ENCODE assay signal across 18 mouse cellular contexts in the genomic region with DNA sequence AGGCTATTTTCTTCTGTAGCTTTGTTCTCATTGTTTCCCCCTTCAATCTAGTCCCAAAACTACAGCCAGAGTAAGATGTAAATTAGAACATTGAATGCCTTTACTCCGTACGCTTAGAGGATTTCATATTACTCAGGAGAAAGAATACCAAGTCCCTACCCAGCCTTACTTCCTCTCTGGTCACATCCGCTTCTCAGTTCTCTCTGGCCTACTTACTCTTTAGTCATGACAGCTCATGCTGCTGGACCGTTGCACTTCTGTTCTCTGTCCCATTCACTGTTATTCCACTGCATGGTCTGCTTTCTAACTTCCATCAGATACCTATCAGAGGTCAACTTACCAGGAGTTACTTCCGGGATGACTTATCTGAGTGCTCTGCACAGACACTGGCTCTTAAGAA.
DNase-seq lines count a peak whose midpoint lies in the region; ATAC-seq and TF ChIP-seq lines count a peak whose summit lies in the region.
"Had no signal": no experiment of that assay in that cellular context is flagged by ENCODE, and none has a peak within 500 bp of the region (broad histone marks: within the 10 kb centered on the region; RNA-seq: fewer than 3 reads in every experiment).

No protein-coding gene starts in this region.

- ATAC-seq in heart, embryonic 12.5 days (ENCODE audit: insufficient number of reproducible peaks, low FRiP score), result no peak
- ATAC-seq in forebrain, embryonic 14.5 days, result no peak
- ATAC-seq: activated CD4-positive, CD25-positive, alpha-beta regulatory T cell, adult 4 months; forebrain, postnatal 0 days; midbrain, embryonic 13.5 days; Patski had no signal

- no peak overlapping the region for H3K4me2 ChIP-seq in heart, embryonic 12.5 days
- H3K4me2 ChIP-seq in CH12.LX (ENCODE audit: insufficient read depth, low read depth, poor library complexity, severe bottlenecking), result peak overlapping the region; percentile 70
- no peak overlapping the region for H3K4me2 ChIP-seq in forebrain, embryonic 14.5 days (ENCODE audit: low read length)
- H3K4me2 ChIP-seq: embryonic facial prominence, embryonic 12.5 days; limb, embryonic 12.5 days; midbrain, embryonic 13.5 days had no signal

- peak; percentile 89 for DNase-seq in heart, adult 11 months
- DNase-seq in liver, adult 2 months (ENCODE audit: extremely low read depth, low read depth, low spot score), result peak; percentile 24
- no peak for DNase-seq in liver
- peak; percentile 78 for DNase-seq in CH12.LX (ENCODE audit: extremely low read depth)
- DNase-seq in retina, embryonic 14.5 days (ENCODE audit: low spot score), result no peak
- no peak for DNase-seq in forebrain, embryonic 14.5 days (ENCODE audit: low spot score)
- DNase-seq: adrenal gland, postnatal 14 days; cerebellum, adult 2 months; forebrain, postnatal 0 days; right cerebral cortex, adult 18-20 months had no signal

- peaks cover 4% of the 10 kb centered on the region; the same call in 1 of the 2 replicates for H3K36me3 ChIP-seq in heart, embryonic 12.5 days
- H3K36me3 ChIP-seq in liver, adult 2 months (ENCODE audit: control insufficient read depth, insufficient read depth, low read length), result no peaks in the 10 kb centered on the region
- peaks cover 0 to 16% of the 10 kb centered on the region in 2 experiments for H3K36me3 ChIP-seq in CH12.LX (replicated peaks in 1 of 2; ENCODE audit: control insufficient read depth in 1 of 2, insufficient read depth in 1 of 2, low read length in 1 of 2)
- peaks cover 9% of the 10 kb centered on the region for H3K36me3 ChIP-seq in megakaryocyte, embryonic 14.5 days (replicated peaks; ENCODE audit: low read length)
- H3K36me3 ChIP-seq in forebrain, embryonic 14.5 days (ENCODE audit: control insufficient read depth, insufficient read depth, low read length), result no peaks in the 10 kb centered on the region
- H3K36me3 ChIP-seq: embryonic facial prominence, embryonic 12.5 days; midbrain, embryonic 13.5 days had no signal

- no peak overlapping the region for H3K9ac ChIP-seq in heart, embryonic 12.5 days
- H3K9ac ChIP-seq in liver, adult 2 months (ENCODE audit: low read depth, low read length), result no peak overlapping the region
- H3K9ac ChIP-seq in CH12.LX (ENCODE audit: insufficient read depth, low read depth), result peak overlapping the region; percentile 39; the same call in 1 of the 2 replicates
- no peak overlapping the region for H3K9ac ChIP-seq in forebrain, embryonic 14.5 days (ENCODE audit: low read length)
- H3K9ac ChIP-seq: embryonic facial prominence, embryonic 12.5 days; forebrain, postnatal 0 days; limb, embryonic 12.5 days; midbrain, embryonic 13.5 days had no signal

- no peak overlapping the region for H3K4me3 ChIP-seq in heart, embryonic 12.5 days
- no peak overlapping the region for H3K4me3 ChIP-seq in liver, adult 2 months (ENCODE audit: insufficient read depth, low read depth, low read length)
- H3K4me3 ChIP-seq in CH12.LX (replicated peaks in 1 of 3; ENCODE audit: low read depth in 2 of 3, low read length in 2 of 3, poor library complexity in 1 of 3), result no peak overlapping the region
- H3K4me3 ChIP-seq in megakaryocyte, embryonic 14.5 days (replicated peaks), result peak overlapping the region; percentile 56
- no peak overlapping the region for H3K4me3 ChIP-seq in forebrain, embryonic 14.5 days (ENCODE audit: low read depth, low read length)
- H3K4me3 ChIP-seq: embryonic facial prominence, embryonic 12.5 days; hindbrain, embryonic 10.5 days; limb, embryonic 12.5 days; midbrain, embryonic 13.5 days had no signal

- H3K27ac ChIP-seq in heart, embryonic 12.5 days (ENCODE audit: poor library complexity, severe bottlenecking), result no peak overlapping the region
- no peak overlapping the region for H3K27ac ChIP-seq in liver, adult 2 months (replicated peaks; ENCODE audit: insufficient read depth, low read depth, low read length)
- peak overlapping the region; percentile 51 for H3K27ac ChIP-seq in CH12.LX (ENCODE audit: insufficient read depth, low read depth)
- no peak overlapping the region for H3K27ac ChIP-seq in forebrain, embryonic 14.5 days (ENCODE audit: low read depth, low read length)
- H3K27ac ChIP-seq: embryonic facial prominence, embryonic 12.5 days; hindbrain, embryonic 10.5 days; limb, embryonic 12.5 days; midbrain, embryonic 13.5 days had no signal

- TF ChIP-seq POLR2A in liver, adult 2 months (IDR thresholded peaks at IDR 0.05; ENCODE audit: extremely low read depth, insufficient read depth, low read length), result no peak
- peak; percentile 44; the same call in 1 of the 2 replicates for TF ChIP-seq POLR2A in CH12.LX (IDR thresholded peaks at IDR 0.05; ENCODE audit: low read depth, low read length)

- TF ChIP-seq RAD21 in CH12.LX (IDR thresholded peaks at IDR 0.05; ENCODE audit: low read depth, low read length), result no peak

- TF ChIP-seq EP300 in CH12.LX (IDR thresholded peaks at IDR 0.05; ENCODE audit: low read length), result peak; percentile 74

- 68% methylated on average over 5 of the region's 5 CpGs for WGBS in heart, embryonic 12.5 days
- 82% methylated on average over 5 of the region's 5 CpGs for WGBS in liver, adult 2 months
- 75% methylated on average over 5 of the region's 5 CpGs for WGBS in forebrain, embryonic 14.5 days

- in situ Hi-C loops in CH12.LX (cut with MboI; ENCODE audit: low pct_ligation_motif_present, low pct_unique_long_range_greater_than_20kb, low sequenced_read_pairs), result no loop called here

- no peak for TF ChIP-seq CTCF in liver, adult 2 months (IDR thresholded peaks at IDR 0.05; ENCODE audit: low read depth, low read length)
- no peak for TF ChIP-seq CTCF in CH12.LX (conservative IDR thresholded peaks at IDR 0.05 in 1 of 2, IDR thresholded peaks at IDR 0.05 in 1 of 2; ENCODE audit: low read depth in 2 of 2, low read length in 2 of 2)

- peaks cover 11% of the 10 kb centered on the region; the same call in 1 of the 2 replicates for H3K4me1 ChIP-seq in heart, embryonic 12.5 days (replicated peaks)
- no peaks in the 10 kb centered on the region; the same call in none of the 2 replicates for H3K4me1 ChIP-seq in liver, adult 2 months (ENCODE audit: control insufficient read depth, insufficient read depth, low read length)
- H3K4me1 ChIP-seq in CH12.LX (ENCODE audit: control insufficient read depth in 1 of 2, insufficient read depth in 2 of 2), result peaks cover 2 to 33% of the 10 kb centered on the region in 2 experiments
- peaks cover 43% of the 10 kb centered on the region for H3K4me1 ChIP-seq in megakaryocyte, embryonic 14.5 days
- no peaks in the 10 kb centered on the region for H3K4me1 ChIP-seq in forebrain, embryonic 14.5 days (ENCODE audit: control insufficient read depth, insufficient read depth, low read length)
- H3K4me1 ChIP-seq: hindbrain, embryonic 10.5 days; limb, embryonic 12.5 days; midbrain, embryonic 13.5 days had no signal

- no peaks in the 10 kb centered on the region for H3K27me3 ChIP-seq in heart, embryonic 12.5 days (replicated peaks)
- H3K27me3 ChIP-seq in liver, adult 2 months (ENCODE audit: control insufficient read depth, insufficient read depth, low read length), result no peaks in the 10 kb centered on the region
- H3K27me3 ChIP-seq in CH12.LX (replicated peaks), result no peaks in the 10 kb centered on the region
- no peaks in the 10 kb centered on the region for H3K27me3 ChIP-seq in megakaryocyte, embryonic 14.5 days (replicated peaks)
- no peaks in the 10 kb centered on the region for H3K27me3 ChIP-seq in forebrain, embryonic 14.5 days (replicated peaks; ENCODE audit: control insufficient read depth, insufficient read depth, low read length)
- H3K27me3 ChIP-seq: embryonic facial prominence, embryonic 12.5 days; limb, embryonic 12.5 days; midbrain, embryonic 13.5 days; Patski had no signal

- H3K79me2 ChIP-seq in liver, adult 2 months (ENCODE audit: control insufficient read depth, insufficient read depth, low read length), result no peaks in the 10 kb centered on the region
- H3K79me2 ChIP-seq in CH12.LX (replicated peaks; ENCODE audit: control insufficient read depth, extremely low read depth, insufficient read depth, poor library complexity, severe bottlenecking), result no peaks in the 10 kb centered on the region

- H3K9me3 ChIP-seq in heart, embryonic 12.5 days (replicated peaks), result no peaks in the 10 kb centered on the region
- no peaks in the 10 kb centered on the region for H3K9me3 ChIP-seq in CH12.LX (replicated peaks; ENCODE audit: low read length)
- H3K9me3 ChIP-seq in megakaryocyte, embryonic 14.5 days, result no peaks in the 10 kb centered on the region
- H3K9me3 ChIP-seq in forebrain, embryonic 14.5 days (replicated peaks; ENCODE audit: control insufficient read depth, low read length), result no peaks in the 10 kb centered on the region
- H3K9me3 ChIP-seq: embryonic facial prominence, embryonic 12.5 days; hindbrain, embryonic 10.5 days; limb, embryonic 12.5 days; midbrain, embryonic 13.5 days had no signal

- dilution Hi-C loops in CH12.LX (cut with MboI; ENCODE audit: extremely low pct_ligation_motif_present, extremely low pct_unique_long_range_greater_than_20kb, low sequenced_read_pairs), result no loop called here

TF ChIP-seq in CH12.LX, 34 proteins besides CTCF, POLR2A, EP300 and RAD21:
- no peak for TF ChIP-seq CHD2 (IDR thresholded peaks at IDR 0.05; ENCODE audit: low read length)
- TF ChIP-seq HCFC1 (IDR thresholded peaks at IDR 0.05; ENCODE audit: low read depth, low read length), result peak; percentile 38; the same call in 1 of the 2 replicates
- no peak for TF ChIP-seq SIN3A (IDR thresholded peaks at IDR 0.05; ENCODE audit: low read length)
- peak; percentile 22; the same call in 1 of the 2 replicates for TF ChIP-seq MYC (IDR thresholded peaks at IDR 0.05; ENCODE audit: low read depth, low read length)
- peak; percentile 25 for TF ChIP-seq JUND (conservative IDR thresholded peaks at IDR 0.05; ENCODE audit: low read depth, low read length)
- 0 out of 2 replicates have a peak, but pooled peaks have one; percentile 10 for TF ChIP-seq IRF4 (IDR thresholded peaks at IDR 0.05; ENCODE audit: low read depth, low read length)
- TF ChIP-seq TBP (conservative IDR thresholded peaks at IDR 0.05; ENCODE audit: low read depth, low read length), result peak; percentile 45; the same call in 1 of the 2 replicates
- TF ChIP-seq ELF1 (IDR thresholded peaks at IDR 0.05; ENCODE audit: low read depth, low read length), result peak; percentile 45; the same call in 1 of the 2 replicates

Comparison
In these comparisons a context has a peak if more than half of its experiments do, and no peak if none do; other contexts are left out.
1. DNase-seq: peak in heart, adult 11 months (single experiment), liver, adult 2 months (single experiment) and CH12.LX (single experiment); none in liver (single experiment), retina, embryonic 14.5 days (single experiment) and forebrain, embryonic 14.5 days (single experiment).